Mouse (Mus musculus): Measurements from ENCODE around the gene Lgals3. TPM values are rescaled to one million over a fixed set of nuclear protein-coding genes. Genes with fewer than 3 reads are reported as not detected.

Lgals3 gene
- polyA plus RNA-seq, 1 experiment: not detected

DNA sequence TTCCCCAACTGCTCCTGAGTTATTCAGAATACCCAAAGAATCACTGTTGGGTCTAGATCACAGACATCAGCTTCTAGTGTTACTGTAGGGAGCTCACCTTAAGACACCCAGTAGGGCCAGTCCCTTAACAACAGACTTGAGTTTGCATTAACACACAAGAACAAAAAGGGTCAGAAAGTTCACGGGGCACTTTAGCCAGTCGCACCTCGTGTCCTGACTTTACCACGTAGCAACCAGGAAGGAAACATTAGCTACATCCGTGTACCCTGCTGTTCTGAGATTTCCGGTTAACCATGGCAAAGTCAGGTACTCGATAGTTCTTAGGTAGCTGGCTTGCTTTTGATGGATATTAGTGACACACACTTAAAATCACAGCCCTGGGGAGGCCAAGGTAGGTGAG lies 16.4 kb downstream of the Lgals3 start:
- Histone ChIP-seq H3K27ac (ENCODE audit: insufficient read depth, low read depth, low read length) (no peak overlapping the region), H3K4me3 (ENCODE audit: insufficient read depth, low read depth, low read length) (no peak overlapping the region), H3K4me1 (ENCODE audit: control insufficient read depth, insufficient read depth, low read length) (0 out of 2 replicates have a peak, but pooled peaks cover 2% of the 10 kb centered on the region)
- WGBS: 92% methylated on average over 7 of the region's 7 CpGs
- TF ChIP-seq POLR2A (IDR thresholded peaks at IDR 0.05; ENCODE audit: insufficient read depth, low read depth, low read length) (no peak), CTCF (IDR thresholded peaks at IDR 0.05; ENCODE audit: insufficient read depth, low read depth, low read length) (no peak)

DNA sequence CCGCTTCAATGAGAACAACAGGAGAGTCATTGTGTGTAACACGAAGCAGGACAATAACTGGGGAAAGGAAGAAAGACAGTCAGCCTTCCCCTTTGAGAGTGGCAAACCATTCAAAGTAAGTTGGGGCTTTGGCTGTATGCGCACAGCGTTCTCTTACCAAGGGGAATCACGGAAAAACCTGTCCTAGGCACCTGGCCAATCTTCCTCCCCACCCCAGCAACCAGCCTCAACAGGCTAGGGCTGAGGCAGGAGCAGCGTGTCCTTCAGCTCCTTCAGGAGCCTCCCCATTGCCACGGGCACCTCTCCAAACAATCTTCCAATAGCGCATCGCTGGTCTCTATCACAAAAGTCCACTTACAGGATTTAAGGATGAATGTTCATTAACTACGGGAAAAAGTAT lies 17.1 kb downstream of the Lgals3 start:
- WGBS: 86% methylated on average over 10 of the region's 10 CpGs
- Histone ChIP-seq H3K27ac (ENCODE audit: insufficient read depth, low read depth, low read length) (no peak overlapping the region), H3K4me3 (ENCODE audit: insufficient read depth, low read depth, low read length) (no peak overlapping the region), H3K4me1 (ENCODE audit: control insufficient read depth, insufficient read depth, low read length) (0 out of 2 replicates have a peak, but pooled peaks cover 2% of the 10 kb centered on the region)
- TF ChIP-seq POLR2A (IDR thresholded peaks at IDR 0.05; ENCODE audit: insufficient read depth, low read depth, low read length) (no peak), CTCF (IDR thresholded peaks at IDR 0.05; ENCODE audit: insufficient read depth, low read depth, low read length) (no peak)

DNA sequence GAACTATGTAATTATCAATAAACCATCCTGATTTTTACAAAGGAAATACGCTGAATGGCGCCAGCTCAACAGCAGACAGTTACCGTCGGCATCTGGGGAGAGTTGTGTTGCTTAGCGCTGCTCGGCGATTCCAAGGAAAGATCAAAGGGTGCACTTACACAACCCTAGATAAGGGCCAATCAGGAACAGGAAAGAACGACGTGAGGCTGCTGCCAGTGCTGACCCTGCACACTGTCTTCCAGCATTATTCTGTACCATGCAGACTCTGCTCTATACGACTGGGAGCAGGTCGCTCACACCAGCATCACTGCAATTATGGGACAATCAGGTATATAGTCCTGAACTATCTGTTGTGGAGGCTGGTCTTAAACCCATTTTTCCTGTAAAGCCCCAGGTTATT lies 18.6 kb downstream of the Lgals3 start:
- no peak for TF ChIP-seq POLR2A (IDR thresholded peaks at IDR 0.05; ENCODE audit: insufficient read depth, low read depth, low read length)
- TF ChIP-seq CTCF (IDR thresholded peaks at IDR 0.05; ENCODE audit: insufficient read depth, low read depth, low read length): no peak
- 0 out of 2 replicates have a peak, but pooled peaks cover 2% of the 10 kb centered on the region for H3K4me1 ChIP-seq (ENCODE audit: control insufficient read depth, insufficient read depth, low read length)
- H3K27ac ChIP-seq (ENCODE audit: insufficient read depth, low read depth, low read length): no peak overlapping the region
- H3K4me3 ChIP-seq (ENCODE audit: insufficient read depth, low read depth, low read length): no peak overlapping the region
- WGBS: 85% methylated on average over 11 of the region's 11 CpGs

DNA sequence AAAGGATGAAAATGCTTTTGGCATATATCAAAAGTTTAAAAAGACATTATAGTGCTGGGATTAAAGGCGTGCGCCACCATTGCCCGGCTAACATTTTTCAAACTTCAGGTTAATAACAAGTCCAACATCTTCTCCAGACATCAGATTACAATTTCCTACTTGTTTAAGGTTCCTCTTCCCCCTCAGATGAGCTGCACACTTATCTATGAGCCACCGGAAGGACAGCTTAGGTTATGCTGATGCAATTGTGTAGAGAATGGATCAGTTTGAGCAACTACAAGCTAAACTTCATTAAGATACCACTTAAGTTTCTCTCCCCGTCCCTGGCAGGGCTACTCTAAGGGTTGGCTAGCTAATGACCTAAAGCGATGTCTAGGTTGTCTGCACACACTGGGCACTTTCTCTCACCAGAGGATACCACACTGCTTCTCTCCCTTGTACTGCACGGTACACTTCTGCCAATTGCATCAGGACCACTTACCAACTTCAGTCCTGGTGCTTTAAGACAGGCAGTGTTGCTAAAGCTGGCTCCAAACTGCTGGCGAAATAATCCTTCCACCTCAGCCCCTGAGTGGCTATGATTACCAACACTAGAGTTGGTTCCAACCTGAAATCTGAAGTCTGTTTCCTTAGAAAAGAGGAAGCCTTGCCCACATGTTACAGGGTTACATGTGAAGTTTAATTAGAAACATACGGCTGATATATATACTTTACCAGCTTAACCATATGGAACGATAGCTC lies 26.0 kb downstream of the Lgals3 start:
- TF ChIP-seq CTCF (IDR thresholded peaks at IDR 0.05; ENCODE audit: insufficient read depth, low read depth, low read length) (no peak), POLR2A (IDR thresholded peaks at IDR 0.05; ENCODE audit: insufficient read depth, low read depth, low read length) (no peak)
- Histone ChIP-seq H3K4me3 (ENCODE audit: insufficient read depth, low read depth, low read length) (no peak overlapping the region), H3K27ac (ENCODE audit: insufficient read depth, low read depth, low read length) (no peak overlapping the region), H3K4me1 (ENCODE audit: control insufficient read depth, insufficient read depth, low read length) (peaks cover 9% of the 10 kb centered on the region; the same call in 1 of the 2 replicates)
- 95% methylated on average over 10 of the region's 10 CpGs for WGBS

DNA sequence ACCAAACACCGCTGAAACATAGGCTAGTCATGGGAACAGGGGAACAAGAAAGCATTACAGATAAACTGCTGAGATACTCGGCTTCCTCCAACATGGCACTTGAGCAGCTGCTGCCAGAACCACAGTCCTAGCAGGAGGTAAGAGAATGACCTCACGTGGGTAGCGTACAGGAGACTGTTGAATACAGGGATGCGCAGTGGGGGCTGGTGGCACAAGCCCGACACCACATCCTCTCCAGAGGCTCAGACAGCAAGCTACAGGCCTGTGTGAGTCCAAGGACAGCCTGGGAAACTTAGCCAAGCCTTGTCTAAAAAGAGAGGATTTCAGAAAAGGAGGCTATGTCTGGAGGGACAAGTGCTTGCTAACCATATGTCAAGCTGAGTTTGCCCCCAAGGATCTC lies 27.5 kb downstream of the Lgals3 start:
- H3K27ac ChIP-seq (ENCODE audit: insufficient read depth, low read depth, low read length): no peak overlapping the region

DNA sequence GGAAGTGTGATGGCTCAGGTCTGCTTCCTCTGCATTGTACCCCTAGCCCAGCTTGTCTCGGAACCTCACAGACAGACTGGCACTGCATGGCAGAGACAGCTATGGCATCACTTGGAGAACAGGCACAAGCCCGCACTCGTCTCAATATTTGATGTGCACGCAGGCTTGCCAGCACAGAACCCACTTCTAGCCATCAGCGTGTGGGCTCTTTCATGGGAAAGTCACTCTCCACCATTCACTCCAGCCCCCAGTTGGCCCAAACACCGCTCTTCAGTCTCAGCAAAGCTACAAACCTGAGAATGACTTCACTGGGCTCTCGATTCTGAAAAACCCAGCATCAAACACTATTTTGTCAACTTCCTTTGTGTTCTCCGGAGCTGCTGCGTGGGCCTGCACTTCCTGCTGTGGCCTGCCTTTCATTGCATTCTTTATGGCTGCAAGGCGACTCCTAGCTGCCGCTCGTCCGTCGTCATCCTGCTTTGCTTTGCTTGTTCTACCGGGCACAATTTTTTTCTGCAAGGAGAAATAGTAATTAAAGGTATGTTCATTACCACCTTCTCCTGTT lies 28.0 kb downstream of the Lgals3 start:
- no peak overlapping the region for H3K27ac ChIP-seq (ENCODE audit: insufficient read depth, low read depth, low read length)
- TF ChIP-seq POLR2A (IDR thresholded peaks at IDR 0.05; ENCODE audit: insufficient read depth, low read depth, low read length) (no peak), CTCF (IDR thresholded peaks at IDR 0.05; ENCODE audit: insufficient read depth, low read depth, low read length) (no peak)
- 43% methylated on average over 15 of the region's 15 CpGs for WGBS

More for the DNA sequence above, 27.5 kb downstream of the Lgals3 start:
- Histone ChIP-seq H3K4me3 (ENCODE audit: insufficient read depth, low read depth, low read length) (no peak overlapping the region), H3K4me1 (ENCODE audit: control insufficient read depth, insufficient read depth, low read length) (peaks cover 9% of the 10 kb centered on the region; the same call in 1 of the 2 replicates)
- WGBS: 96% methylated on average over 6 of the region's 6 CpGs
- TF ChIP-seq POLR2A (IDR thresholded peaks at IDR 0.05; ENCODE audit: insufficient read depth, low read depth, low read length) (no peak), CTCF (IDR thresholded peaks at IDR 0.05; ENCODE audit: insufficient read depth, low read depth, low read length) (no peak)

DNA sequence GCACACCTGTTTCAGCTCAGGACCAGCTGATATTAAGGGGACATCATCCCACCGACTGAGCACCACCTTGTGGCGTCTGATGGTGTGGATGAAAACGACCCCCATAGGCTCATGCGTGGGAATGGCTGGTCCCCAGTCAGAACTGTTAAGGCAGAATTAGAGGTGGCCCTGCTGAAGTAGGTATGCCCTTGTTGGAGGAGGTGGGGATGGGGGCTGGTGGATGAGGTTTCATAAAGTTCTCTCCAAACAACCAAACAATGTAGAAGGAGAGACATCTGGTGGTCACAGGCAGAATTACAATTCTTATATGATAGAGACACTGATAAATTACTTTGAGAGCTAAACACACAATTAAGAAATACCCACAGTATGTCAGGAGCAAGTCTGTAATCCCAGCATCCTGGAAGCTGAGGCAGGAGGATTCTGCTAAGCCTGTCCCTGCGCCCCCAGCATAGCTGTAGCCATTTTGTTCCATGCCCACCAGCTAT lies 28.7 kb downstream of the Lgals3 start:
- no peak overlapping the region for H3K27ac ChIP-seq (ENCODE audit: insufficient read depth, low read depth, low read length)
- peaks cover 9% of the 10 kb centered on the region; the same call in 1 of the 2 replicates for H3K4me1 ChIP-seq (ENCODE audit: control insufficient read depth, insufficient read depth, low read length)
- TF ChIP-seq POLR2A (IDR thresholded peaks at IDR 0.05; ENCODE audit: insufficient read depth, low read depth, low read length): no peak
- peak; percentile 79 for TF ChIP-seq CTCF (IDR thresholded peaks at IDR 0.05; ENCODE audit: insufficient read depth, low read depth, low read length)
- no peak overlapping the region for H3K4me3 ChIP-seq (ENCODE audit: insufficient read depth, low read depth, low read length)
- 52% methylated on average over 5 of the region's 5 CpGs for WGBS

More for the DNA sequence above, 28.0 kb downstream of the Lgals3 start:
- Histone ChIP-seq H3K4me3 (ENCODE audit: insufficient read depth, low read depth, low read length) (no peak overlapping the region), H3K4me1 (ENCODE audit: control insufficient read depth, insufficient read depth, low read length) (peaks cover 9% of the 10 kb centered on the region; the same call in 1 of the 2 replicates)

DNA sequence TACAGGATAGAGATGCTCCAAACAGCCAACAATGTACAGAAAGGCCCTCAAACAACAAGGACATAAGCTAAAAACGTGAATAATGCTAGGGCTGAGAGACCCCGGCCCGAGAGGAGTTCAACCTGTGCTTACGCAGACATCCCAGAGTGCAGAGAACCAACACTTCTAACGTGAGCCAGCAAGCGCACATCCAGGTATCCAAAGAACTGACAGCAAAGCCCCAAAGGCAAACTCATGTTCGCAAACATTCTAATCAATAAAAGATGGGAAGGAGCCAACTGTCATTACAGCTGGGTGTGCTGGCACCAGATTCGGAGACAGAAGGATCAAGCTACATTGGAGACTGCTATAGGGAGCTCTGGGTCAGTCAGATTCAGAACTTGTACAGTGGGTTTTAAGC lies 35.2 kb downstream of the Lgals3 start:
- no peak overlapping the region for H3K4me3 ChIP-seq (ENCODE audit: insufficient read depth, low read depth, low read length)
- H3K4me1 ChIP-seq (ENCODE audit: control insufficient read depth, insufficient read depth, low read length): no peaks in the 10 kb centered on the region
- TF ChIP-seq CTCF (IDR thresholded peaks at IDR 0.05; ENCODE audit: insufficient read depth, low read depth, low read length): no peak
- TF ChIP-seq POLR2A (IDR thresholded peaks at IDR 0.05; ENCODE audit: insufficient read depth, low read depth, low read length): no peak
- 96% methylated on average over 8 of the region's 8 CpGs for WGBS
- no peak overlapping the region for H3K27ac ChIP-seq (ENCODE audit: insufficient read depth, low read depth, low read length)

DNA sequence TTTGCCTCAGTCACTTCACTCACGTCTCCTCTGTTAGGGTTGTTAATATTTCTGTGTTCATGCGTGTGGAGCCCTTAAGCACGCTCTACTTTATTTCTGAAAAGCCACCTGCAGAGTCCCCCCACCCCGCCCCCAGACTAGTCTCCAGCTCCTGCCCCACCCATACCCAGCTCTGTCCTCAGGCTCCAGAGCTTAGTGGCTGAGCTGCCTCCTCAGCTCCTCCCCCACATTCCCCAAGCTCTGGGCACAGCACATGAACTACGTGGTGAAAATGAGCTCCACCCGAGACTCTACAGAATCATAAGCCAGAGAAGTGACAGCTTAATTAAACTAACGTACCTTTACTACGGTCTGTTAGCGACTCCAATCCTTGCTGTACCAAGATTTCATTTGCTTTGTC lies 38.4 kb downstream of the Lgals3 start:
- 80% methylated on average over 9 of the region's 9 CpGs for WGBS
- Histone ChIP-seq H3K27ac (ENCODE audit: insufficient read depth, low read depth, low read length) (no peak overlapping the region), H3K4me1 (ENCODE audit: control insufficient read depth, insufficient read depth, low read length) (no peaks in the 10 kb centered on the region), H3K4me3 (ENCODE audit: insufficient read depth, low read depth, low read length) (no peak overlapping the region)
- TF ChIP-seq CTCF (IDR thresholded peaks at IDR 0.05; ENCODE audit: insufficient read depth, low read depth, low read length) (no peak), POLR2A (IDR thresholded peaks at IDR 0.05; ENCODE audit: insufficient read depth, low read depth, low read length) (no peak)

Data from olfactory bulb, adult 2 months (tissue).